Mouse (Mus musculus) intestine, postnatal 0 days (tissue): ENCODE data around the gene Gm28308. TPM values are rescaled to one million over a fixed set of nuclear protein-coding genes. Genes with fewer than 3 reads are reported as not detected.

Experiments used
- ATAC-seq: fragments of 200-750 bp; cut with Nextera tagmentation; 2 replicates; pipeline ENCODE4 v1.8.0; 2017; ENCODE audit warnings: mild to moderate bottlenecking, moderate TSS enrichment, moderate library complexity
- H3K27ac ChIP-seq: fragments of 300-500 bp; sonication (generic); 2 replicates; pipeline ENCODE4 v1.5.1; 2014; ENCODE audit warnings: mild to moderate bottlenecking, low read depth, low read length, moderate library complexity
- H3K27me3 ChIP-seq: fragments of 300-500 bp; sonication (generic); replicated peaks from 2 replicates; pipeline ENCODE4 v1.6.1; 2014; ENCODE audit warnings: low read length, mixed read lengths; ENCODE audit not compliant: control insufficient read depth, insufficient read depth
- H3K36me3 ChIP-seq: fragments of 300-500 bp; sonication (generic); 2 replicates; pipeline ENCODE4 v1.6.1; 2014; ENCODE audit warnings: mild to moderate bottlenecking, moderate library complexity; ENCODE audit not compliant: control insufficient read depth, insufficient read depth
- H3K4me1 ChIP-seq: fragments of 300-500 bp; sonication (generic); replicated peaks from 2 replicates; pipeline ENCODE4 v1.6.1; 2014; ENCODE audit warnings: antibody characterized with exemption, low read length, mixed read lengths; ENCODE audit not compliant: control insufficient read depth, insufficient read depth
- H3K4me2 ChIP-seq: fragments of 300-500 bp; sonication (generic); replicated peaks from 2 replicates; pipeline ENCODE4 v1.6.1; 2014; ENCODE audit warnings: low read depth, mild to moderate bottlenecking, moderate library complexity
- H3K4me3 ChIP-seq: fragments of 300-500 bp; sonication (generic); 2 replicates; pipeline ENCODE4 v1.5.1; 2014; ENCODE audit warnings: low read depth, low read length
- H3K9ac ChIP-seq: fragments of 300-500 bp; sonication (generic); 2 replicates; pipeline ENCODE4 v1.6.1; 2014; ENCODE audit warnings: mild to moderate bottlenecking, low read depth, low read length
- H3K9me3 ChIP-seq: fragments of 300-500 bp; sonication (generic); 2 replicates; pipeline ENCODE4 v1.6.1; 2016; ENCODE audit warnings: mixed run types; ENCODE audit not compliant: control insufficient read depth
- CTCF ChIP-seq: sonication (generic); IDR thresholded peaks from 2 replicates; pipeline ENCODE4 v1.5.1; 2016; ENCODE audit warnings: low read depth, mild to moderate bottlenecking, control low read depth, antibody characterized with exemption, moderate library complexity
- WGBS: fragments of 180-500 bp; shearing (Covaris S2); extraction: QIAGEN DNeasy Blood & Tissue Kit; methylation state at CpG from one replicate; pipeline ENCODE4 v1.1.7; 2014; 5-methylcytosine and 5-hydroxymethylcytosine counted together
- polyA plus RNA-seq: library from polyadenylated mRNA; unstranded; fragments of >200 nt; fragmentation: Nextera tagmentation; extraction: Ambion mirVana; gene quantifications from 2 replicates; pipeline ENCODE4 v1.2.1, GENCODE M21; 2015

Gene Gm28308
- polyA plus RNA-seq, 1 experiment from 2014 or later: not detected

DNA sequence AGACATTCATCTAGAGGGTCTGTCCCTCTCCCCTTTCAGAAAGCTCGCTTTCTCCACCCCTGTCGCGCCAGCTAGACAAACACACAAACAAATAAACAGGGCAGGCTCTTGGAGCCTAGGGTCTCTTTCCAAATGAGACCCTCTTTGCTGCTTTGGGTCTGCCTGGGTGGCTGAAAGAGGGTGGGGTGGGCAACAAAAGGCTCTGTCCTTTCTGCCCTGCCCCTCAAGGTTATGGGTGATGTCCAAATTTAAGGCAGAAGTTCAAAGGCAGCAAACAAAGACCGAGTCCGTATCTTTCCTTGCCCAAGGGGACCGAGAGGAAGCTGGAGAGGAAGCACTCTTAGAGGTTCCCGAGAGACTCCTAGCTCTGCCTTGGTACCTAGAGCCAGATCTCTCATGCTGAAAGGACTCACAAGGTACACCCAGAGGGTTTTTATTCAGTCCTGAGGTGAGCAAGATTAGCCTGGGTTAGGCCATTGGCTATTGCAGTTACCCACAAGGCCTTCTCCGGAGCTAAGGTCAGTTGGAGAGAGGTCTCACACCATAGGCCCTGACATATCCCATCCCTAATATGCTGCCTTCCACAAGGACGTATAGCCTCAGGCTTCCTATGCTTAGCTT lies 28.0 kb upstream of the Gm28308 start:
- no peak overlapping the region for H3K4me2 ChIP-seq
- no peaks in the 10 kb centered on the region for H3K9me3 ChIP-seq
- peaks cover 100% of the 10 kb centered on the region for H3K27me3 ChIP-seq
- no peak overlapping the region for H3K9ac ChIP-seq
- no peak overlapping the region for H3K4me3 ChIP-seq
- no peaks in the 10 kb centered on the region for H3K4me1 ChIP-seq
- 4% methylated on average over 9 of the region's 9 CpGs for WGBS
- TF ChIP-seq CTCF: no peak
- no peak overlapping the region for H3K27ac ChIP-seq
- ATAC-seq: no peak
- no peaks in the 10 kb centered on the region; the same call in 1 of the 2 replicates for H3K36me3 ChIP-seq

DNA sequence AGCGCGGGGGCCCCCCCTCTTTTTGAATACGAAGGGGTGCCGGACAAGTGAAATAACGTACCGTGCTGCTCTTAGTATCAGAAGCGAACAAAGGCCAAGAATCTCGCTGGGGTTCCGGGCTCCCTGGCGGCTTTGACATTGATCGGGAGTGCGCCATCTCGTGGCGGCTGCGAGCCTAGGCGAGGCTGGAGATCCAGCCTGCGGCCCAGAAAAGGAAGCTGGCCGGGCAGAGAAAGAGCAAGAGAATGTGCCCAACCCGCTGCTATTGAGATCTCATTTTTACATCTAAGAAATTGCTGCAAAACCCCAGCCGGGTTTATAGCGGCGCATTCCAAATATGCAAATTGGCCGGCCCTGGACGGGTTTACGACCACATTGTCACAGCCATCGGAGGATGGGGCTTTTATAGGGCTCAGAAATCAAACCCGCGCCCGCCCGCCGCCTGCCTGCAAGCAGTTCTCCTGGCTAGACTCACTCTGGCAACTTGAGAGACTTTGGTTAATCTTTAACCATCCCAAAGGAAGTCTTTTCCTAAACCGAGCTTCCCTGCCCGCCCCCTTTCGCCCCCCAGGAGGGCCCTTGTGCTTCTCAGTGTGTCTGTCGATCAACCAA lies 27.4 kb upstream of the Gm28308 start, which contains the start of gene Hoxa10:
Hoxa10 (minus strand) TSS at position 466 of the 612 bp plus-strand sequence.
- Histone ChIP-seq H3K27me3 (peaks cover 100% of the 10 kb centered on the region), H3K9me3 (no peaks in the 10 kb centered on the region), H3K9ac (peak within 1 kb of the TSS; percentile 26), H3K27ac (no peak within 1 kb of the TSS), H3K4me2 (peak within 1 kb of the TSS; percentile 41), H3K4me3 (peak within 1 kb of the TSS; percentile 26), H3K36me3 (no peaks in the 10 kb centered on the region; the same call in 1 of the 2 replicates), H3K4me1 (no peaks in the 10 kb centered on the region)
- TF ChIP-seq CTCF: peak; percentile 86
- 2% methylated on average over 35 of the region's 35 CpGs for WGBS
- ATAC-seq: peak; percentile 47; the same call in 1 of the 2 replicates

DNA sequence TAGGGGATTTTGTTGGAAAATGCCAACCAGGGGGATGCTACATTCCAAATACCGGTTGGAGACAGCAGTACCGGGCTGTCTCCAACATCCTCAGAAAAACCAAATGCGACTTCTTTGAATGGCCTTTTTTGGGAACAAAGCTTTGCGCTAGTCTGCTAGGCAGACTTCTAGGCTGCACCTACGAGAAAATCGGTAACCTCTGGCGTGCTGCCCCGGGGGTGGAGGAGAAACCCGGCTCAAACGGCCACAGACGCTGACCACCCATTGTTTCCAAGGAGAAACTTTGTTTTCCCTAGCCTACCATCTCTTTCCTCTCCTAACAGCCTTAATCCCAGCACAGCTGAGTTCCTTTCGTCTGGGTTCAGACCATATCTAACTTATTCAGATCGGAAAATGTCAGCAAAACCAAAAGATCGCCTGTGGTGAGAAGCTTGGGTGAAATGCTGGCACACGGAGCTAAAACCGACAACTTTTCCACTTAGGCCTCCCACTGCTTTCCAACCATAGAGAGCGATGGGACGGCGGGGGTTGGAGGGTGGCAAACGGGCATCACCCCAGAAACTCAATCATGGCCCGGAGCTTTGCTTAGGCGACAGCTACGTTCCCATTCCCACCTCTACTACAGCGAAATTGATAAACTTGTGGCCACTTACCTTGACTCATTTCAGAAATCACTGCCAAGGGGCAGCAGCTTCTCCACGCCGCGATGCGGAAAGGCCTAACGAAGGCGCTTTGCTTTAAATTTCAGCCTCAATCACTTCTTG lies 26.7 kb upstream of the Gm28308 start:
- Histone ChIP-seq H3K4me2 (peak overlapping the region; percentile 41), H3K36me3 (no peaks in the 10 kb centered on the region; the same call in 1 of the 2 replicates), H3K9me3 (no peaks in the 10 kb centered on the region), H3K4me1 (no peaks in the 10 kb centered on the region), H3K9ac (peak overlapping the region; percentile 26), H3K27me3 (peaks cover 100% of the 10 kb centered on the region), H3K4me3 (peak overlapping the region; percentile 26), H3K27ac (no peak overlapping the region)
- no peak for ATAC-seq
- 2% methylated on average over 30 of the region's 30 CpGs for WGBS
- TF ChIP-seq CTCF: no peak

DNA sequence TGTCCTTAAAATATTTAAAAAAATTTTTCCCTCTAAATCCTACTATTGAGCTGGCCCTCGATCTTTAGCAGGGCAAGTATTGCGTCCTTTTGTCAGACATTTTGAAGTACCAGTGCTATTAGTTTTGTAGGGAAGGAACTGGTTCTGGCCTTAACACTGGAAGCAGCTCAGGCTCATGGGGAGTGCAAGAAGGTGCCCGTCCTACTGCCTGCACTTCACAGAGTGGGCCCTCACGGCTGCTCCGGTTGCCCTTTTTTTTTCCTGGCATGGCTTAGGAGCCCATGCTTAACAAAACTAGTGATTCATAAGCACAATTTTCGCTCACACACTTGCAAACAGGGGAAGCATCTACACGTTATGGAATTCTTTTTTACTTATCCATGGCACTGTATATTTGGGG lies 25.8 kb upstream of the Gm28308 start:
- no peak overlapping the region; the same call in 1 of the 2 replicates for H3K4me3 ChIP-seq
- no peaks in the 10 kb centered on the region for H3K4me1 ChIP-seq
- ATAC-seq: no peak

DNA sequence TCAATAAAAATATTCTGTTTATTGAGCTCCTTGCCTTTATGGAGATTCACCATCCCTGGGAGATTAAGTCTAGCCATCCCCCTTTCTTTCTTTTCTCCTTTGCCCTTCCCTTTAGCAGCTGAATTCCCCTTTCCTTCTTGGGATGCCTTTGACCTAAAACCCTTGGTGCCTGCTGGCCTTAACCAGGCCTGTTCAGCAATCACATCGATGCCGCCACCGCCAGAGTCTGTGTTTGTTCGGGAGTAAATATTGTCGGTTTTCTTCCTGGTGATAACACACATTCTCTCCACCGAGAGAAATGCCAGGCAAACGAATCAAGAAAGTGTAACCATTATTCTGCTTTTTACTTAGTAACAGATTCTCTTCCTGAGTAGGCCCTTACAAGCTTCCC lies 25.0 kb upstream of the Gm28308 start:
- Histone ChIP-seq H3K36me3 (no peaks in the 10 kb centered on the region), H3K9ac (no peak overlapping the region), H3K4me1 (no peaks in the 10 kb centered on the region), H3K4me3 (no peak overlapping the region), H3K27me3 (peaks cover 100% of the 10 kb centered on the region), H3K9me3 (no peaks in the 10 kb centered on the region), H3K27ac (no peak overlapping the region), H3K4me2 (0 out of 2 replicates have a peak overlapping the region, but pooled peaks have one; percentile 9)
- no peak for ATAC-seq
- no peak for TF ChIP-seq CTCF
- 5% methylated on average over 7 of the region's 7 CpGs for WGBS

More for the DNA sequence above, 25.8 kb upstream of the Gm28308 start:
- H3K9ac ChIP-seq: no peak overlapping the region
- WGBS: 6% methylated on average over 7 of the region's 7 CpGs
- H3K27ac ChIP-seq: no peak overlapping the region
- peaks cover 100% of the 10 kb centered on the region for H3K27me3 ChIP-seq
- H3K4me2 ChIP-seq: no peak overlapping the region
- TF ChIP-seq CTCF: no peak
- no peaks in the 10 kb centered on the region; the same call in 1 of the 2 replicates for H3K36me3 ChIP-seq
- no peaks in the 10 kb centered on the region for H3K9me3 ChIP-seq
